Mouse (Mus musculus) spleen, postnatal 36 days (tissue): ENCODE results near the gene Zc3h4.

Source experiments
- DNase-seq, 2 experiments: peaks; one replicate each; pipeline ENCODE4 v3.0.0; 2022; ENCODE audit warnings: low spot score in 2 of 2, mixed read lengths in 1 of 2

Zc3h4 gene

GRCm38 (mm10) chr7:16477628-16478027 is 76.9 kb downstream of the Zc3h4 start, which contains the start of gene Npas1:
Gene Npas1 (minus strand): TSS chr7:16477728.
- DNase-seq, result no peak
